Mouse (Mus musculus) NIH3T3 (cell line): ENCODE measurements around the gene Pip5k1c.

Experiments used
- DNase-seq: peaks from one replicate; pipeline ENCODE4 v3.0.0-alpha.2; 2012; ENCODE audit warnings: low read depth

The Pip5k1c gene

DNA sequence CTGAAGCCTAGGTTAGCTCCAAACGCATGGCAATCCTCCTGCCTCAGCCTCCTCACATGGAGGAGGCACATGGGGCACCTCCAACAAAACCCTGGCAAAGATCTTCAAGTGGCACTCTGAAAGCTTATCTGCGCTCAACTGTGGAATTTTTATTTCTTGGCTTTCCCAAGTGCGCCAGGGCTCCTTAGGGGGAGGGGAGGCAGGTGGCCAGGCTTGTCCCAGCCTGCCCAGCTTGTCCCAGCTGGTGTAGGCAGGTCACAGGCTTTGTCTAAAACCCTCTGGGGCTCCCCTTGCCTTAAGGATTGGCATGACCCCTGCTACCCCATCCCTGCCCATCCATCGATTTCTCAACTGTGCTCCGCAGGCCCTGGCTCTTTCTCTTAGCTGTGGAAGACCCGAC is 8.6 kb upstream of the Pip5k1c start:
- no peak for DNase-seq

DNA sequence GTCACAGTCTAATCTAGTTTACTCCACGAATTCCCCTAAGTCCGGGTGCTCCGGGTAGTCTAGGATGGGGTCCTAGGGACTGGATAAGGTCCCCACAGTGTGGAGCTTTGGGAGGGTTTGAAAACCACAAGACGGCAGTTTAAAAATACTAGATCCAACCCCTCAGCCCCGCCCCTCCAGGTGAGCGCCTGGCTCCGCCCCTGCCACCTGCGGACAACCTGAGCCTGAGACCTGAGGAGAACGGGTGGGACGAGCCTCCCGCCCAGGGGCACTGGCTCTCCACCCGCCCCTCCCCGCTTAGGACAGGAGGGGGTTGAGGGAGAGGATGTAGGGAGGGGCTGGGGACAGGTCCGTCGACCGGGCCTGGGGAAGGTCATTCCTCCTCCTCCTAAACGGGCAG is 8.0 kb upstream of the Pip5k1c start:
- DNase-seq, result no peak

DNA sequence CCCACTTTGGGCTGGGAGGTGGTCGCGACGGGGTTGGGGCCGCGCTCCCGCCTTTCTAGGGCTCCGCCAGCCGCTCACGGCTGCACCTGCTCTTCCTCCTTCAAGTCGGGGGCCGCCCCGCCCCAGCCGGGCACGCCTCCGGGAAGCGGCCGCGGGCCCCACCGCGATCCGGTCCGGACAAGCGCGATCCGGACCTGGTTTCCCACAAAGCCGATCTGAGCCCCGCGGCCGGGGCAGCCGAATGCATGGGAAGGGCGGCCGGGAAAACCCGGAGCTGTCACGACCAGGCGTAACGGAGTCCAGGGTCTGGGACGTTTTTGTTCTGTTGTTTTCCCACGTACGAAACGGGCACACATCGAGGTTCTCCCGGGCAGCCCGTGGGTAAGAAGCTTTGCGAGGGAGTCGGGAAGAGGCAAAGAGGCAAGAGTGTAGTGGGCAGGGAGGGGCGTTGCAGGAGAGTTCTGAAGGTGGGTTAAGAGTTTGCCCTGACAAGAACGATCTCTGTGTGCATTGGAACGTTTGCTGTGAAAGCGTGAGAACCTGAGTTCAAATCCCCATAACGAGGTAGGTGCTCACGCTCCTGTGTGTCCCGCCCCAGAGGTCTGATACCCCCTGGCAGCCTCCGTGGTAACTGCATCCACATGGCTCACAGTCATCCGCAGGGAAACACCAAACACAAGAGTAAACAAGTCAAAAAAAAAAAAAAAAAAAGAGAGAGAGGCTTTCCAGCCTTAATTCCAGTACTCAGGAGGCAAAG is 6.9 kb upstream of the Pip5k1c start:
- peak; percentile 82 for DNase-seq

DNA sequence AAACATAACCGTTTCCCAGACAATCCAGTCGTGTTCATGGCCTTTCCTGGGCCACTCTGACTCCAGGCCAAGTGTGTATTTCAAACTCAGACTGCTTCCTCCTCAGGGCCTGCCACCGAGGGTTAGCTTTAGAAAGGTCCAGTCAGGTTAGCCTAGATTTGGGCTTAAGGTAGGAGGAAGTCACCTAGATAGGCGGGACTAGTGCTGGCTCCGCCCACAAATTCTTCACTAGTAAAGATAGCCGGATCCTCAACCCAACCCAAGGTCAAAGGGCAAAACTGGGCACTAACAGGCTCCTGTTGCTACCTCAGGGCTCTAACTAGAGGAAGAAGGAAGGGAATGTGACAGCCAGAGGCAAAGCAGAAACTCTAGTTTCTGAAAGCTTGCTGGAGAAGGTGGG is 6.2 kb upstream of the Pip5k1c start:
- no peak for DNase-seq

DNA sequence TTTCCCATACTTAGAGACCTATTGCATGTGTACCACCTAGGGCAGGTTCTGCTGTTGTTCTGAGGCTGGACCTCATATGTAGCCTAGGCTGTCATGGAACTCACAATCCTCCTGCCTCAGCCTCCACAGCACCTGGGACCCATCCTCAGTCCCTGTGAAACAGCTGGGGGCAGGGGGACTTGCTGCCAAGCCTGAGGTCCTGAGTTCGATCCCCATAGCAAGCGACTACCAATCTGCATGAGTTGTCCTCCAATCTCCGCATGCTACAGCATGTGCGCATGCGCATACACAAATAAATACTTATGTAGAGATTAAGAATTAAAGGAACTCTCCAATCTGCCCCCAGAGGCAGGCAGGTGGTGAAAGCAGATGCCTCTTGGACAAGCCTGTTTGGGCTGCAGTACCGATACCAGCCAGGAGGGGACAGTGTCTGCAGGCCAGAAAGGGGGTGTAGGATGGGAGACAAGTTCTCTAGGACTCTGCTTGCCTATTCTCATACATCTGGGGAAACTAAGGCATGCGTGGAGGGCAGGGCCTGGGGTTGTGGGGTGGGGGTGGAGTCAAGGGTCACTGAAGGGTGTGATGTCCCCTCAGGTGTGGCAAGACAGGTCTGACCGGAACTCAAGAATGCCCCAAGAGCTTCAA is 5.1 kb upstream of the Pip5k1c start:
- DNase-seq, result peak; percentile 72

DNA sequence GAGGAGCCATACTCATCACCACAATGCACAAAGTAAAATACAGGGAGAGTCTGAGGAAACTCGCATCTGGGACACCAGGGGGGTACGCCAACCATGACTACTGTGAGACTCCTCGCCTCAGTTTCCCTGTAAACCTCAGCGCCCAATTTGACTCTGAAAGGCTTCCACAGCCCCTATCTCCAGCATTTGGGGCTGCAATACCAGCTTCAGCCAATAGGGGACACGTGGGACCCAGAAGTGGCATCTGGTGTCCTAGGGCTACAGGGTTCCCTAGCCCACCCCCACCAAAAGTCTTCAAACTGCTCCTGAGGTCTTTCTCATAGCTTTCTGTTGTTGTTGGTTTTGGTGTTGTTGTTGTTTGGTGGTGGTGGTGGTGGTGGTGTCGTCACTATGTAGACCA is 4.2 kb upstream of the Pip5k1c start:
- peak; percentile 51 for DNase-seq

DNA sequence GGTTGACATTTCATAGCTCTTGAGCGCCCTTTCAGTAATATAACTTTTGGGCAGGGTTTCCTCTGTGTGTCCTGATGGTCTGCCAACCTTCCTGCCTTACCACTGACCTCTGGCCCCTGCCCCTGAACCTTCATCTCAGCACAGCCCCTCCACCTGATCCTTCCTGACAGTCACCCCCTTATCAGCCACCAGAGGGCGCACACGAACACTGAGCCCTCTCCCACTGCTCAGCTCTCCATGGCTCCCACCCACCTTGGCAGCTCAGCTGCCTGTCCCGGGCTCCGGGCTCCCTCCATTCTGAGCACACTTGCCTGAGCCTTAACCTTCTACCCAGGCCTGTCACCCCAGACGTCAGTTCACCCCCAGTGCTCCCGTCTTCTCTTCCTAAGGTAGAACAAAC is 3.5 kb upstream of the Pip5k1c start:
- peak; percentile 86 for DNase-seq

DNA sequence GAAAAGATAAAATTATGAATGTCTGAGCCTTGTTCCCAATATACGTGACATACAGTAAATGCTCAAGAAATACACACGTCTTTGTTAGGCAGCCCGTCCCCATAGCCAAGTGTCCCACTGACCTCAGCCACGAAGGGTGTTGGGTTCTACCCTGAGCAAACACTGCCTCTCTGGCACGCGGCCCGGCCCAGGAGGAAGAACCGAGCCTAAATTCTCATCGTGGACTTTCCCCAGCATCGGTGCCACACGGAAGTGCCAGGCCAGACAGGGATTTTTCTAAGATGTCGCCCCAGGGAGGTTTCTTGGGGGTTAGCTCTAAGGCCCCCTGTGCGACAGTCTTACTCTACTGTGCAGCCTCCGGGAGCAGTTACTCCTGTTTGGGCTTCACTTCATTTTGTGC is 3.0 kb upstream of the Pip5k1c start:
- no peak for DNase-seq

DNA sequence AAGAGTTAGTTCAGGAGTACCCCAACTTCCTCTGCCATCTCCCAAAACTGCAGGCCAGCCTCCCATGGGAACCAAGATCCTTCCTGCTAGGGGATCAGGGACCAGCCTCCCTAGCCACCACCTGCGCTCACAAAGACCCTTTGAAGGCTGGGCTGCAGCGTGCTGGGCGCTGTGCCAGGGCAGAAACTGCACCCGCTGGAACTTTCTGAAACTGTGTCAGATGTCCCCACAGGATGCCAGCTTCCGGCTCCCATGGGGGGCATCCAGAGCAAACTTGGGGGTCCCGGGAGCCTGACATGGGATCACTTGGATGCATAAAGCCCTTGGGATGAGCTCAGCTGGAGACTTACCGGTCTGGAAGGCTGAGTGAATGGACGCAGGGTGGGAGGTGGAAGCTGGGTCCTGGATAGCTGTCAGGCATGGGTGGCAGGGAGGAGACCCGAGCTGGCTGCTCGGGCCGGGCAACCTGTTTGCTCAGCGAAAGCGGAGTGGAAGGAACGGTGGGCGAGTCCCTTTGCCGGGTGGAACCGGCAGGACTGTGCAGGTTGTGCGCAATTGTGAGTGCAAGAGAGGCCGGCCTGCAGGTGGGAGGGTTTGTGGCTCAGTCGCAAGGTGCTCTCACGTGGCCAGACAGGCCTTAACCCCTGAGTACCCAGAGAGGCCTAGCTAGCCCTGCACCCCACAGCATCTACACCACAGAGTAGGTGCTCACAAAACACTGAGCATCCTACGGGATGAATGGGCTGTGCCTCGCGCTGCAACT is 1.9 kb upstream of the Pip5k1c start:
- DNase-seq, result no peak

DNA sequence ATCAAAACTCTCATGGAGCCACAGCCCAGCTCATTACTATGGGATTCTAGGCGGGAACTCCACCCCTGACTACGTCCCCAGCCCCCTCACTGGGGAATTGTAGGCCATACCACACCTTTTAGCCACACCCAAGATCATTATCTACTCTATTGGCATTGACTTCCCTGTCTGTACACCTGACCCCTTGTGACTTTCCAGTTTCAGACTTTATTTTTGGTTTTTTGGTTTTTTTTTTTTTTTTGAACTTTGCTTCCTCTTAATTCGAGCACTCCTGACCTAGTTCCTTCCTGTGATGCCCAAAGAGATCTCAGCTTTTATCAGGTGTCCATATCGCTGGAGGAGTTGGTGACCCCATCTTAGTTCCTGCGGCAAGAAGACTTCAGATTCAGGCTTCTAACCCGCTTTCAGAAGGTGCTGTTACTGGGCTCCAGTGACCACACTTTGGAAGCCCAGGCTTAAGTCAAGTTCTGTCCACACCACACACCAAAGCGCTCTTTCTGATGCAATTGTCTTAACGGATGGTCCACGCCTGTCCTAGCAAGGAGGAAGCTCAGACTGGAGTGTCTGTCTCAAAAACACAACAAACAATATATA is 1.2 kb upstream of the Pip5k1c start, which contains the start of gene Tjp3:
TSS of gene Tjp3 (minus strand) at position 71 of the 594 bp plus-strand sequence.
- DNase-seq, result no peak

DNA sequence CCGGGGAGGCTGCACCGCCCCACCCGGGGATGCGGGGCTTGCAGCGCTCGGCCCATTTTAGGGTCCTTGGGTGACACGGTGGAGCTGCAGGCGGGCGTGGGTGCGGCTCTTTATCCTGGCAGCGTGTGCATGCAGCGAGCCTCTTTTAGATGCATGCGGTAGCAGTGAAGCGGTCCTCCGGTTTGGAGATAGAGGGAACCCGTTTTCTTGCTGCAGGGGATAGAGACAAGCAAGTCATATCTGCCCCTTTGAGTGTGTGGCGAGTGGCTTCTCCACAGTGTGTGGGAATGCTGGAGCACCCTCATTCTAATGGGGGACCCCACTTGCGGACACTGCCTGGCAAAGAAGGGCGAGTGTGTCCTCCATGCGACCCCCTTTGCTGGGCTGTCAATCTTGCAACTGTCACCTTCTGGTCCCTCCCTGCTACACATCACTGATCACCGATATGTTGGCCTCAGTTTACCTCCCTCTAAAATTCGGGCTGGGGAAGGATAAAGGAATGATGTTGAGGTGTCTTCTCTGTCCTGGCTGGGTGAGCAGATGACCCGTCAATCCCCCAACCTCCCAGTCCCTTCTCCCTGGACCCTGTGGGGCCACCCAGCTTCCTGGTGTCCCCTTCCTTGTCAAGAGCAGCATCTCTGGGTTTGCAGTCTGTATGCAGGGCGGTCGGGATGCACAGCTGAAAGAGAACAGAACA is 719 bp downstream of the Pip5k1c start:
- no peak for DNase-seq

DNA sequence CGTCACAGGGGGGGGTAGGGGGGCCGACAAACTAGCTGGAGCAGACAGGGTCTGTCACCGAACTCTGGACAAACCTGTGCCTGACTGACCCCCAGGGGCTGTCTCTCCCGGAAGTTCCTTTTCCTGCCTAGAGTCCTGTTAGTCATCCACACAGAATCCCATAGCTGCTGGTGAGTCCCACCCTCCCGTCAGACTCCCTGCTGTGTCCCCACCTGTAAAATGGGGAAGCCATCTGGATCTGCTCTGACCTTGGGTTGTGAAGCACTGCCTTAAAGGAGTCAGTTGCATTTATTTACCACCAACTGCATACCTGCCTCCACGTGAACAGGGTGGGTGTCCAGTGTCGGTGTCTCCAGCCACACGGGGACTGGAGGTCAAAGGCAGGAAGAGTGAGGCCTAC is 1.7 kb downstream of the Pip5k1c start:
- no peak for DNase-seq

DNA sequence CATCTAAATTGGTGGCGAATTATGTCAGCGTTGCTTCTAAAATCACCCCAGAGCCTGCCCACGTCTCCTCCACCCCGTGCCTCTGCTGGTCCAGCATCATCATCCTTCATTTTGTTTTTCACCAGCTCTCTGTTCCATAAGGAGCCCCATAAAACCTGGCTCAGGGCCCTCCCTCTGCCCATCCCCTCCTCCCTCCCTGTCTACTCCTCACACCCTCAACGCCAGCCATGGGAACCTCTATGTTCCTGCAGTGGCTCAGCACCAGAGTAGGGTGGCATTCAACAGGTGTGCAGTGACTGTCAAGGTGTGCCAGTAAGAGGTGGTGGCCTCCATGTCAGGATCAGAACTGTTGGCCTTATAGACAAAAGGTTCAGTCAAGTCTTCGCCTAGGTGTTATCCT is 2.4 kb downstream of the Pip5k1c start:
- no peak for DNase-seq

DNA sequence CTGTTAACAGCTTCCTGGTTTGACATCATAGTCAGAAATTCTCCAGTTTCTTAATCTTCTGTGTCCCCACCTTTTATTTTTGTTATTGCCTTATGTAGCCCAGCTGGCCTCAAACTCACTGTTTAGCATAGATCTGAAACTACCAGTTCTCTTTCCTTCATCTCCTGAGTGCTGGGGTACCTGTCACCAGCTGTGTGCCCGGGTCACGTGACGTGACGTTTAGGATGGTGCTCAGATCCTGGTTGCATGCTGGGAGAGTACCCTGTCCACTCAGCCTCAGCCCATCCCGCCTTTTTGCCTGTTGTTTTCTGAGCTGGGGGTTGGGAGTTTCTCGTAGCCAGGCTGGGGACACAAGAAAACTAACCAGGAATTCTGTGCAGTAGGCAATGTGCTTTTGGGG is 4.5 kb downstream of the Pip5k1c start:
- DNase-seq, result no peak

DNA sequence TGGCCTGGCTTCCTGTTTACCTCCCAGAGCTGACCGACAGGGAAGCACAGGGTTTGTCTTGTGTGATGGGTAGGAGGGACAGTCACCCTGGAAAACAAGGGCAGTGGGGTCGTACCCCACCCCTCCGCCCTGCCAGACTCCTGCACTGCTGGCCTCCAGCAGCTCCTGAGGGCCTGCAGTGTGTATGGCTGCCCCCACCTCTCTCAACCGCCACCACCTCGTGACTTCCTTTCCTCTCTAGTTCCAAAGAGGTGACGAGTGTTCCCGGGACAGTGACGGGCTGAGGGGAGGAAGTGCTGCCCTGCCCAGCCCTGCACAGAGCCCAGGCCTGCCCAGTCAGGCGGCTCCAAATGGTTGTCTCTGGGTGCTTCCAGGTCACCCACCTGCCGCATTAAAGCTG is 5.1 kb downstream of the Pip5k1c start:
- DNase-seq, result no peak

DNA sequence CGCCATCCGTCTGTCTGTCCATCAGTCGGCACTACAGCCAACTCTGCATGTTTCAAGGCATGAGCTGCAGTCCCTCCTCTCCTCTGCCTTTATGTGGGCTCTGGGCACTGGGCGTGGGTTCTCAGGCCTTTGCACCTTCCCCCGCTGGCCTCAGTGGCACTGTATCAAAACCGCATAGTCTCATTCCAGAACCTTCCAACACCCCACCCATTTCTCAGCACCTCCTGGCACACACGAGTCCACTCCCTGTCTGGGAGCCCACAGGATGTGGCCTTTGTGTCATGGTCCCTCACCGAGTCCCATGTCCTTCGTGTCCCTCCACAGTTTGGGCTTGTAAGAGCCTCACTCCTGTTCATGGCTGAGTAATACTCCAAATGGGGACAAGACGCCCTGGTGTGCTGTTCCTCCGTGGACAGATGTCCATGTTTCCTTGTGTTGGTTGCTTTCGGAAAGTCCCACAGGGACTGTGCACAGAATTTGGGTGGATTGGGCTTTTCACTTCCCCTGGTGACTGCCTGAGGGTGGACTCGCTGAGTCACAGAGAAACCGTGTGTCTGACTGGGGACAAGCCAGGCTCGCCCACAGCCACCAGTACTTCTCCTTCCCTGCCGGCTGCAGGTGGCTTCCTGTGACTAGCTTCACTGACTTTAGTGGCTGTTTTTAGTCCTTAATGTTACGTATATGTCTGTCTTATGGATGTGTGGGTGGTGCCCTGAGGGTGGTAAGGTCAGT is 5.8 kb downstream of the Pip5k1c start:
- no peak for DNase-seq

DNA sequence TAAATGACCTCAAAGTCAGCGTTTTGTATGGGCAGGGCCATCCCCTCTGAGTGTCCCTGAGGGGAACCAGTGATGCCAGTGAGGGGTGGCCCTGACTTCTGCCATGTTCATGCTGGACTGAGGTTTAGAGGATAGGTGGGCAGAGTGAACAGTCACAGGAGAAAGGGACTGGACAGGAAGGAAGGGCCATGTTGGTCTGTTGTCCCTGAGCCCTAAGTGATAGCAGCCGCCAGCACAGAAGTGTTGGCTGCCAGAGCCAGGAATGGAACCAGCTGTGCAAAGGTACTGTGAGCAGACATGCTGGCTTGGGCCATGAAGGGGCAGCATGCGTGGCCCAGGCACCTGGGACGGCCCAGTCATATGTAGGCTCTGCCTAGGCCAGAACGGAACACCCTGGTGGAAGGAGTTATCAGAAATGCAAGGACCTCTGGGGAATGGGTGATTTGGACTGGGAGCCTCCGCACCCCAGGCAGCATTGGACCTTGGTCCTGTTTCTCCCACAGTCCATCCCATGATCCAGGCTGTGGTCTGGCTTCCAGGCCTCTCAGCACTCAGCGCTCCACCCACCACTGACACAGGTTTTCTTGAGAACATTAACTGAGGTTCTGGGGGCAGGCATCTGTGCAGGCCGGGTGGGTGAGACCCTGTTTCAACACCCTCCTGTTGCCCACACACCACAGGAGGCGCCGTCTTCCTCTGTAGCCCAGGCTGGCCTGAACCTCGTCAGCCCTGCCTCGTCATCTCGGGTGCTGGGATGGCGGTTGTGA is 7.0 kb downstream of the Pip5k1c start:
- no peak for DNase-seq

DNA sequence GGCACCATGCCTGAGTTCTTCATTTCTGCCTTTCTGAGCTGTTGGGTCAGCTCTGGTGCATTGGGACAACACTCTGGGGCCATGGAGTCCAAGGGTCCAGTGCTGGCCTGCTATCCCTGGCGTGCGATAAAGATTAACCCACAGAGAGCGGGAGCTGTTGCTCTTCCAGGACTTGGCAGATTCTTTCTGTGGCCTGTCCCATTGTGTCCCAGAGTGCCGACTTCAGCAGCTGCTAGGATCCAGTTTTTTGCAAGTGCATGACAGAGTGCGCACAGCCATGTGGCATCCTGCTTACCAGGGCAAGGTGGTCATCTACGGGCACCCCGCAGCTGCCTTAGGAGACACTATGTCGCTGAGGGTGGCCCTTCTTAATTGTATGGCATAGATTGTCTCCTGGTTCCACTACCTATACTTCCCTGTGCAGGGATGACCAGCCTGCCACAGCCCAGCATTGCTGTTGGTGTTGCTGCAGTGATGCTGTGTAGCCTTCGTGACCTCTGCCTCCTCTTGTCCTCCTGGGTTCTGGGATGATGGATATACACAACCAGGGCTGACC is 7.7 kb downstream of the Pip5k1c start:
- no peak for DNase-seq

DNA sequence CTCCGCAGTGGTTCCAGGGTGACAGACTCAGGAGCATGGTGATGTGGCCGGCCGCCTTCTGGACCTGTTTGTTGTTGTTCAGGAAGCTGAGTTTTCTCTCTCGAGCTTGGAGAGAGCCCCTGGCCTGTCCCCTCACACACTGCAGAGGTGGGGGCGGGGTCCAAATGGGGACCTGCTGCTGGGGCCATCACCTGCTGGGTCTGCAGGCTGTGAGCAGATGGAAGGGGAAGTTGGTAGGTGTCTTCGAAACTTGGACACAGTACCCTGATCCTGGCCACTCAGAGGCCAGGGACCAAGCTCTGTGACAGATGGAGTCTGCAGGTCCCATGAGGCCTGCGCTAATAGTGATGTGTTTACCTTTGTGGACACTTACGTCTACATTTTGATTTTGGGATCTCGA is 8.6 kb downstream of the Pip5k1c start:
- DNase-seq, result no peak

DNA sequence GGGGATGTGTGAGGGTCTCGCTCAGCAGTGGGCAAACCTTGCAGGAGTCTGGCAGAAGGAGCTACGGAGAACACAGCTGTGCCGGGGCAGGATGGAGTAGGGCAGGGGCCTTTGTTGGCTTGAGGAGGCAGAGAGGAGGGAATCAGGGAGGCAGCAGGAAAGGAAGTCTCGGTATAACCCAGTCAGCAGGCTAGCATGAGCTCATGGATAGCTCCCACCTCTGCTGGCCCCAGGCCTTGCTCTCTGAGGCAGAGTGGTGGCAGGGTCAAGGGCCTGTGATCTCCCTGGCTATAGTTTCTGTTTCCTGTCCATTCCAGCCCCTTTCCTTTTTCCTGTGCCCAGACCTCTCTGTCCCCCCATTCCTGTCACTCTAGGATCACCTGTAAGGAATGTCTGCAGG is 9.5 kb downstream of the Pip5k1c start:
- no peak for DNase-seq
